Comparison of ENCODE assay signal across 22 mouse cellular contexts in genomic region chr1:159953526-159953925, GRCm38 (mm10).
DNase-seq lines count a peak whose midpoint lies in the region; ATAC-seq and TF ChIP-seq lines count a peak whose summit lies in the region.
"Had no signal": no experiment of that assay in that cellular context is flagged by ENCODE, and none has a peak within 500 bp of the region (broad histone marks: within the 10 kb centered on the region; RNA-seq: fewer than 3 reads in every experiment).

No protein-coding gene starts in this region.

- H3K79me2 ChIP-seq in heart, adult 2 months (replicated peaks; ENCODE audit: control insufficient read depth, insufficient read depth, low read length), result no peaks in the 10 kb centered on the region

- H3K27me3 ChIP-seq in heart, adult 2 months (ENCODE audit: control insufficient read depth, insufficient read depth, low read length), result no peaks in the 10 kb centered on the region
- no peaks in the 10 kb centered on the region for H3K27me3 ChIP-seq in heart, embryonic 10.5 days (ENCODE audit: insufficient read depth, poor library complexity, severe bottlenecking)
- H3K27me3 ChIP-seq: heart, embryonic 12.5 days; hindbrain, embryonic 12.5 days; limb, embryonic 12.5 days; megakaryocyte, embryonic 14.5 days had no signal

- no peak for DNase-seq in heart, adult 2 months
- DNase-seq in heart, embryonic 10.5 days (ENCODE audit: low spot score), result no peak
- peak; percentile 65 for DNase-seq in naive thymus-derived CD4-positive, alpha-beta T cell, adult 2 months (ENCODE audit: low read depth)
- DNase-seq in thymus, postnatal 36 days, result peak; percentile 30 to 34
- DNase-seq in left cerebral cortex, postnatal 25 days (ENCODE audit: low spot score in 2 of 2), result no peak
- DNase-seq in lung, postnatal 10 days, result no peak
- no peak for DNase-seq in kidney, adult 18-20 months
- DNase-seq: adrenal gland, postnatal 25 days; cerebellum, adult 9-11 months; gastrocnemius, postnatal 10 days; heart, postnatal 10 days; kidney, adult 8-10 months; kidney, postnatal 10 days; liver, postnatal 0 days; lung, postnatal 14 days had no signal

- TF ChIP-seq EP300 in heart, adult 2 months (IDR thresholded peaks at IDR 0.05; ENCODE audit: insufficient read depth, low read depth, low read length), result no peak

- TF ChIP-seq POLR2A in heart, adult 2 months (IDR thresholded peaks at IDR 0.05; ENCODE audit: insufficient read depth, low read depth, low read length), result no peak

- no peak for TF ChIP-seq CTCF in heart, adult 2 months (IDR thresholded peaks at IDR 0.05)

- intact Hi-C loops in heart, adult 2 months (cut with DNase I), result no loop called here
- intact Hi-C loops in left cerebral cortex, postnatal 25 days (cut with DNase I), result no loop called here

- 26% methylated on average over 1 of the region's 1 CpGs for WGBS in heart, adult 2 months
- 43% methylated on average over 1 of the region's 1 CpGs for WGBS in heart, embryonic 10.5 days

- ATAC-seq in activated CD4-positive, CD25-positive, alpha-beta regulatory T cell, adult 4 months, result peak; percentile 69
- ATAC-seq: forebrain, embryonic 16.5 days; liver, postnatal 0 days had no signal

- H3K9ac ChIP-seq in heart, adult 2 months (ENCODE audit: low read depth, low read length), result no peak overlapping the region
- H3K9ac ChIP-seq: heart, embryonic 12.5 days; hindbrain, embryonic 12.5 days; limb, embryonic 12.5 days; liver, postnatal 0 days had no signal

- no peaks in the 10 kb centered on the region for H3K9me3 ChIP-seq in heart, embryonic 10.5 days
- H3K9me3 ChIP-seq: forebrain, embryonic 10.5 days; heart, embryonic 12.5 days; hindbrain, embryonic 12.5 days; limb, embryonic 12.5 days; megakaryocyte, embryonic 14.5 days had no signal

- H3K4me1 ChIP-seq in heart, adult 2 months (ENCODE audit: control insufficient read depth, insufficient read depth, low read length), result no peaks in the 10 kb centered on the region
- no peaks in the 10 kb centered on the region for H3K4me1 ChIP-seq in heart, embryonic 10.5 days
- H3K4me1 ChIP-seq: forebrain, embryonic 10.5 days; heart, embryonic 12.5 days; hindbrain, embryonic 12.5 days; limb, embryonic 12.5 days had no signal

- no peaks in the 10 kb centered on the region for H3K36me3 ChIP-seq in heart, adult 2 months (ENCODE audit: control insufficient read depth, insufficient read depth, low read length)
- no peaks in the 10 kb centered on the region for H3K36me3 ChIP-seq in heart, embryonic 10.5 days
- H3K36me3 ChIP-seq: forebrain, embryonic 10.5 days; heart, embryonic 12.5 days; hindbrain, embryonic 12.5 days; limb, embryonic 12.5 days had no signal

- H3K4me3 ChIP-seq in heart, adult 2 months, result no peak overlapping the region
- H3K4me3 ChIP-seq in heart, embryonic 10.5 days, result no peak overlapping the region
- H3K4me3 ChIP-seq: forebrain, embryonic 10.5 days; heart, embryonic 12.5 days; hindbrain, embryonic 12.5 days; limb, embryonic 12.5 days; megakaryocyte, embryonic 14.5 days had no signal

- 0 out of 2 replicates have a peak overlapping the region, but pooled peaks have one; percentile 9 for H3K27ac ChIP-seq in heart, adult 2 months
- no peak overlapping the region for H3K27ac ChIP-seq in heart, embryonic 10.5 days
- H3K27ac ChIP-seq: forebrain, embryonic 10.5 days; hindbrain, embryonic 12.5 days; limb, embryonic 12.5 days had no signal

Comparison
In these comparisons a context has a peak if more than half of its experiments do, and no peak if none do; other contexts are left out.
1. DNase-seq: peak in naive thymus-derived CD4-positive, alpha-beta T cell, adult 2 months (single experiment) and thymus, postnatal 36 days (2 of 2); none in heart, adult 2 months (0 of 2), heart, embryonic 10.5 days (single experiment), left cerebral cortex, postnatal 25 days (0 of 2), lung, postnatal 10 days (single experiment) and kidney, adult 18-20 months (single experiment).